Mouse (Mus musculus) central nervous system, embryonic 11.5 days (tissue): ENCODE measurements around the gene Tbpl1. TPM values are rescaled to one million over a fixed set of nuclear protein-coding genes. Genes with fewer than 3 reads are reported as not detected.

Source experiments
- polyA plus RNA-seq: library from polyadenylated mRNA; depleted of rRNA; stranded (reverse); fragments of >200 nt; gene quantifications from 2 replicates; pipeline ENCODE4 v1.2.3, GENCODE M21; 2012; rRNA removed

Tbpl1 gene
- 43.5 and 64.3 TPM in 2 replicates for polyA plus RNA-seq

DNA sequence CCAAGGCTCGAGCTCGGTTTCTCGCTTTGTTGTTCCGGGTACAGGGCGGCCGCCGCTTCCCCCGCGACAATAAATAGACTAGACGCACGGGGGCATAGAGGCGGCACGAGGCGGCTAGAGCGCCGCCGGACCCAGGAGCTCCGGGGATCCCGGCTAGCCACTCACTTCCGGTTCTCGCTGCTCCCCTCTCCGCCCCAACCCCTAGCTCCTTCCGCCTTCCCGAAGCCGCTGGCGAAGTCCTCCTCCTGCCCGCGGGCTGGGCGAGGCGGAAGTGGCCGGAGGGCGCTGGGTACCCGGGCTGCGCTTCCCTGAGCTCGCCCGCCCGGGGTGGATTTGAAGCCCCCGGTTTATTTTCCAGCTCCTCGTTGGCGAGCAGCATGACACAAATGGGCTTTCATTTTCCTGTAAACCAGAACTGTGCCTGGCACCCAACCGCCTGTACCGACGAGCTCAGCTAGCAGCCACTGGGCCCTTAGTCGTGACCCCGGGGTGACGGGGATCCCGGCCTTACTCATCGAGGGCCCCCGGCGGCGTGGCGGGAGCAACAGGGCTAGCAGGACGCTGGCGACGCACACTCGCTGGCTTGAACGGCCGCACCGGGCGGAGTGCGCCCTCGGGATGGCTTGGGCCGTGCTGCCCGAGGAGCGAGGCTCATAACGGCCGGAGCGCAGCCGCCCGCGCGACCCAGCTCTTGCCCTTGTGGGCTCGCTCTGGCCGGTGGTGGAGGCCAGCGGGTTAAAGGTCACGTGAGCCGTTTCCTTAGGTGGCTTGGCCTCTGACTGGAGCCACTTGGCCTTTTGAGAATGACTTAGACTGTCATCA, at the start of gene Tbpl1:
Gene Tbpl1, minus strand, starts transcription at position 667 of the 822 bp plus-strand sequence.

Other genes starting within 250 kb of the Tbpl1 start
- 1.0 and 1.3 TPM in 2 replicates for gene Slc2a12, start 86.9 kb downstream of the Tbpl1 start, polyA plus RNA-seq
- gene Tcf21, start 88.2 kb upstream of the Tbpl1 start, polyA plus RNA-seq: 8.8 and 12.6 TPM in 2 replicates